Mouse (Mus musculus) olfactory bulb, adult 2 months (tissue): ENCODE data around the gene Eif2ak3. TPM values are rescaled to one million over a fixed set of nuclear protein-coding genes. Genes with fewer than 3 reads are reported as not detected.
A peak's percentile ranks its signal among the peaks of the same experiment; 100 is the strongest.

Experiments used
- H3K27ac ChIP-seq: fragments of 200-500 bp; 2 replicates; pipeline ENCODE4 v1.5.1; 2012; ENCODE audit warnings: low read depth, low read length; ENCODE audit not compliant: insufficient read depth
- H3K4me1 ChIP-seq: fragments of 200-500 bp; 2 replicates; pipeline ENCODE4 v1.6.1; 2012; ENCODE audit warnings: low read length; ENCODE audit not compliant: control insufficient read depth, insufficient read depth
- H3K4me3 ChIP-seq: fragments of 200-500 bp; 2 replicates; pipeline ENCODE4 v1.5.1; 2012; ENCODE audit warnings: mild to moderate bottlenecking, low read depth, low read length, moderate library complexity; ENCODE audit not compliant: insufficient read depth
- CTCF ChIP-seq: fragments of 200-500 bp; IDR thresholded peaks from 2 replicates; pipeline ENCODE4 v1.5.1; 2012; ENCODE audit warnings: low read depth, mild to moderate bottlenecking, low read length, moderate library complexity; ENCODE audit not compliant: insufficient read depth
- POLR2A ChIP-seq: fragments of 200-500 bp; IDR thresholded peaks from 2 replicates; pipeline ENCODE4 v1.6.1; 2012; ENCODE audit warnings: mild to moderate bottlenecking, low read depth, low read length, moderate library complexity; ENCODE audit not compliant: insufficient read depth
- WGBS: fragments of 180-500 bp; shearing (Covaris S2); methylation state at CpG from one replicate; pipeline ENCODE4 v1.1.7; 2018; 5-methylcytosine and 5-hydroxymethylcytosine counted together
- polyA plus RNA-seq: library from polyadenylated mRNA; stranded (reverse); fragments of >200 nt; gene quantifications from 2 replicates; pipeline ENCODE4 v1.2.4, GENCODE M21; 2012; ENCODE audit warnings: low replicate concordance; ENCODE audit not compliant: missing spikeins, insufficient read depth, insufficient read length

Eif2ak3 gene
- polyA plus RNA-seq, 1 experiment: not detected

DNA sequence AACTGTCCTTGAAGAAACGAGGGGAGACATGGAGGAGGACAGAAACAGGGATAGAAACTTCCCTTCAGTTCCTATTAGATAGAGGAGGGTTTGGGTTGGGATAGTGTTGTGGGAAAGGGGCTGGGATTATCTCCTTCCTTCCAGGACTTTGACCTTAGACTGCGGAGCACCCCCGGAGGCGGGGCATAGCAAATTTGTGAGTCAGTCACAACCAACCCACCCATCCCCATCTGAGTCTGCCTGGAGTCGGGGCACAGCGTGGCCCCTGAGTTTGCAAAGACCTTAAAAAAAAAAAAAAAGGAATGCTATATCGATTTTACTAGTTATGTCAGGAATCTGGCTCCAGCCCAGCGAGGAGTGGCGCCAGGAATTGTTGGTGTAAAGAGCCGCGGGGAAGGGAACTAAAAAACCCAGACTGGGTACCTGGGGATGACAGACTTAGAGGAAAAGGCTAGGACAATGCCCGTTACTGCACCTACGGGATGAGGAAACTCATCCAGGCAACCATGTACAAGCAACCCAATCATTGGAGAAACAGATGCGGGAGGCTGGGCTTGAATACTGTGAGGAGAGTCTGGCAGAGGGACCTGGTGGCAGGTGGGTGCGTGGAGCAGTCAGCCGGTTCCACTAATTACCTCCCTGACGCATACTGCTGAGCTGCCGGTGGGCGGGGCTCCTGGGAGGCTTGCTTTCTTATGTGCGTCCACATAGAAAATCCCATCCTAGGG is 67.5 kb downstream of the Eif2ak3 start:
- TF ChIP-seq POLR2A: no peak
- TF ChIP-seq CTCF: no peak
- Histone ChIP-seq H3K4me3 (no peak overlapping the region), H3K4me1 (no peaks in the 10 kb centered on the region; the same call in 1 of the 2 replicates), H3K27ac (no peak overlapping the region)
- 9% methylated on average over 20 of the region's 20 CpGs for whole genome bisulfite sequencing

- Histone ChIP-seq H3K4me1 (no peaks in the 10 kb centered on the region; the same call in 1 of the 2 replicates), H3K27ac (no peak overlapping the region), H3K4me3 (no peak overlapping the region)
- no peak for TF ChIP-seq POLR2A
- TF ChIP-seq CTCF: no peak
- WGBS: 67% methylated on average over 7 of the region's 7 CpGs
These were observed 68.1 kb downstream of the Eif2ak3 start for GRCm38 (mm10) chr6:70912396-70912765.

- WGBS: 89% methylated on average over 3 of the region's 3 CpGs
- no peak within 1 kb of the TSS for H3K4me3 ChIP-seq
- H3K4me1 ChIP-seq: peaks cover 6% of the 10 kb centered on the region; the same call in 1 of the 2 replicates
- no peak within 1 kb of the TSS for H3K27ac ChIP-seq
- TF ChIP-seq CTCF (no peak), POLR2A (no peak)
These were observed 74.5 kb downstream of the Eif2ak3 start, which contains the start of gene Tex37 for GRCm38 (mm10) chr6:70918827-70919226. TSS of gene Tex37 (minus strand) at chr6:70918927.

DNA sequence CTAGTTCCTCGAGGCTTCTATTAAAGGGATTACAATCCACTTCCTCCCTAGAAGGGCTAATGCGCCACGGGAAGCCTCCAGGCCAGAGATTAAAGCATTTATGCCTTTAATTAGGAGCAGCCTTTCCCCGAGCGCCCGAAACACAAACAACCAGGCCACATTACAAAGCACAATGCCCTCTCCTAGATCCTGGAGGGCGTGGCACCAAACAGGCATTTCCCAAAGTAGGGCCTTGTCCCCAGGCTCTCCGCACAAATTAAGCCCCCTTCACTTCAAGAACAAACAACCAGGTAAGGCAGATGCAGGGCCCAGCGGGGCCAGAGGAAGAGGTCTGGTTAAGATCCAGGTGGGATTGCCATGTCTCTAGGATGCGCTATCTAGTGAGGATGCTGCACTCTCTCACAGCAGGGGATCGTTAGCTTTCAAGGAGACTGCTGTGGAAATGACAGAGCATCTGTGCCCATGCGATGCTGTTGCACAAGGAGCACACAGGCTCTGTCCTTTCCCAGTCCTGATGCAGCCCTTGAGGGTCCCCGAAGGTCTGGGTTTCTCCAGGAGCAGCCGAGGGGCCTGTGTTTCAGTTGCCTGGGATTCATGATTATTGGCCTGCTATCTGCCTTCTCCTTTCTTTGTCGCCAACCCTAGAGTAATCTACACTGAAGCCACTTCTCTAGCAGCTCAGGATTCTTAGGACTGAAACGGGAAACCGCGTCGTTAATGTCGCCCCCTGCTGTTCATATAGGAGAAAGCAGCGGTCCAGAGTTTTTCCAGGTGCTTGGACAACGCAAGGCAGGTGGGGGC is 77.2 kb downstream of the Eif2ak3 start:
- H3K27ac ChIP-seq: no peak overlapping the region
- peaks cover 6% of the 10 kb centered on the region; the same call in 1 of the 2 replicates for H3K4me1 ChIP-seq
- TF ChIP-seq POLR2A (no peak), CTCF (peak; percentile 49; the same call in 1 of the 2 replicates)
- no peak overlapping the region for H3K4me3 ChIP-seq
- WGBS: 22% methylated on average over 22 of the region's 22 CpGs

DNA sequence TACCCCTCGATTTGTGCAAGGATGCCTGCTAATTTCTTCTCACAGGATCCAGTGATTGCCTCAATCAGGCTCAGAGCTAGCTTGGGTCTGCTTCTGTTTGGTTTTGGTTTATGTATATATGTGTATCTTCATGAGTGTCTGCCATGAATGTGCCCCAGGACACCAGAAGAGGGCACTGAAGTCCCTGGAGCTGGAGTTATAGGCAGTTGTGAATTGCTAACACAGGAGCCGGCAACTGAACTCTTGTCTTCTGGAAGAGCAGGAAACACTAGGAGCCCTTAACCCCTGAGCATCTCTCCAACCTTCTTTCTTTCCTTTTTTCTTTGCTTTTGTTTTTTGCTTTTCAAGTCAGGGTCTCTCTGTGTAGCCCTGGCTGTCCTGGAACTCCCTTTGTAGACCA is 87.5 kb downstream of the Eif2ak3 start:
- H3K4me3 ChIP-seq: no peak overlapping the region
- H3K27ac ChIP-seq: no peak overlapping the region
- TF ChIP-seq CTCF: no peak
- TF ChIP-seq POLR2A: no peak
- no peaks in the 10 kb centered on the region for H3K4me1 ChIP-seq
- WGBS: 89% methylated on average over 2 of the region's 2 CpGs

DNA sequence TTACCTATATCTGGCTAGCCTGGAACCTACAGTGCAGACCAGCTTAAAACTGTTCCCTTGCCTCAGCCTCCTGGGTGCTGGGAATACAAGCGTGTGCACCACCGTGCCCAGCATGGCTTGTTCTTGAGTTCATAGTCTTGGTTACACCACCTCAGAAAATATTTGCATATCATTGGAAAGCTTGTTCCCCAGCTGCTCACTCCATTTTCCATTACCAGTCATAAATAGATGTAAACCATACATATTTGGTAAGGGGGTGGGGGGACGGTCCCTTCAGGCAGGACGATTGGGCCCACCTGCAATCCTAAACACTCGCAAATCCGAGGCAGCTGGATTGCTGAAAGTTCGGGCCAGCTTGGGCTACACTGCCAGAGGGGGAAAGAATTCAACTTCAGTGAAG is 109.0 kb downstream of the Eif2ak3 start:
- Histone ChIP-seq H3K27ac (no peak overlapping the region), H3K4me1 (peaks cover 12% of the 10 kb centered on the region), H3K4me3 (no peak overlapping the region)
- TF ChIP-seq CTCF: no peak
- TF ChIP-seq POLR2A: no peak
- 78% methylated on average over 7 of the region's 7 CpGs for WGBS

DNA sequence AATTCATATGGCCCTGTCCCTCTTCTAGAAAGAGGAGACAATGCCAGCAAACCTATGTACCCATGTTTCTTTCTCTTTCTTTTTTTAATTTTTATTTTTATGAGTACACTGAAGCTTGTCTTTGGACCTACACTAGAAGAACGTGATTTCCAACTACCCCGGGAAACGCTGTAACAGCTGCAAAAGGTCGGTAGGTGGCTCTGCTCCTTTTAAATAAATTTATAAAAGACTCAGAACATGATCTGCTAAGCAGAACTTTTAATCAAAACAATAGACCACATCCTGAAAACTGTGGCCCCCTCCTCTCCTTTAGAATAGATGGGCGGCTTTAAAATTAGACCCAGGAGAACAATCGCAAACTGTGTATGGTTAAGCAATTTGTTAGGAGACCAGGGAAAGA is 109.7 kb downstream of the Eif2ak3 start:
- WGBS: 14% methylated on average over 6 of the region's 6 CpGs
- Histone ChIP-seq H3K4me3 (no peak overlapping the region), H3K4me1 (peaks cover 12% of the 10 kb centered on the region), H3K27ac (no peak overlapping the region)
- TF ChIP-seq CTCF (no peak), POLR2A (no peak)

Other genes starting within 250 kb of the Eif2ak3 start
- gene Rpia, start 52.3 kb upstream of the Eif2ak3 start, polyA plus RNA-seq: not detected in 2 replicates
- gene Tex37, start 74.4 kb downstream of the Eif2ak3 start, polyA plus RNA-seq: not detected in 2 replicates
- gene Foxi3, start 112.0 kb downstream of the Eif2ak3 start, polyA plus RNA-seq: not detected in 2 replicates